Mouse (Mus musculus): ENCODE data around the gene Ifrd2.

Ifrd2 gene

DNA sequence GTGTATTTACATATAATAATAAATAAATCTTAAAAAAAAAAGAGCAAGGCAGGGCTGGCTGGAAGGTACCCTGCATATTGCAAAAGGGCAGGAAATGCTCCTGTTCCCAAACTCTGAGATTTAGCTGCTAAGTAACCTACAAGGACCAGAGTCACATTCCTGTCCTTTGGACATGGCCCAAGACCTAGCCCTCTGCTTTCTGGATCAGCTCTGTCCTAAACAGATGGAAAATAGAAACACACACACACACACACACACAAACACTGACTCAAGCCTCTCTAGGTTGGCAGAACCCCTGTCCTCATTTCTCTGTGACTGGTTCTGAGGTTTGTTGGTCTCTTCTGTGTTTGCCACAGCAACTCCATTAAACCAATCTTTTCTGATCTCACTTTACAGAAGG, 33.5 kb downstream of the Ifrd2 start:
- in situ Hi-C loops (cut with MseI, MboI), result no loop called here

GRCm38 (mm10) chr9:107624539-107624938, 37.1 kb downstream of the Ifrd2 start:
- in situ Hi-C loops (cut with MseI, MboI), result no loop called here

GRCm38 (mm10) chr9:107624951-107625350, 37.5 kb downstream of the Ifrd2 start:
- in situ Hi-C loops (cut with MseI, MboI), result no loop called here

DNA sequence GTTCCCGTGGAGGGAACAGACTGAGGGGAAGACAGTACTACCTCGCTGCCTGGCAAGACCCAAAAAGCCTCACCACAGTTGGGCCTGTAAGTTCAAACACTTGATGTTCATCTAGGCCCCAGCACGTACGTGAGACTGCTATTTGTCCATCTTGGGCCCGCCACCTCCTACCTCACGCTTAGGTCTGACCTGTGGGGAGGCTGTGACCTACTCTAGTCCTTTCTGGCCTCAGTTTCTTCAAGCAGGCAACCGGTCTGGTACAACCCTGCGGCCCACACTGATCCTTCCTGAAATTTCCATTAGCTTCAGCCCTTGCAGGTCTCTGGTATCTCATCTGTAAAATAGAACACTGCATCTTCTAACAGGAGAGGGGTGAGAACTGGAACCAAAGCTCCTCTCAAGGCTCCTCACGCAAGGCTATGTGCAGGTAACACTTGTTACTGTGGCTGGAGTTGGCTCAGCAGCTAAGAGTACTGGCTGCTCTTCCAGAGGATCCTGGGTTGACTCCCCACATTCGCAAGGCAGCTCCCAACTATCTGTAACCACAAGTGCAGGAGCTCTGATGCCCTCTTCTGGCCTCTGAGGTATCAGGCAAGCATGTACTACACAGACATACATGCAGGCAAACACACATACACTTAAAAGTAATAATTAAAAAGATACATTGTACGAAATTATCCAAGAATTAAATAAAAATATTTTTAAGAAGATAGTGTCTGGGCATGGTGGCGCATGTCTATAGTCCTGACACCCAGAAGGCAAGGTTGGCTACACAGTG, 38.1 kb downstream of the Ifrd2 start:
- in situ Hi-C loops (cut with MseI, MboI), result no loop called here

DNA sequence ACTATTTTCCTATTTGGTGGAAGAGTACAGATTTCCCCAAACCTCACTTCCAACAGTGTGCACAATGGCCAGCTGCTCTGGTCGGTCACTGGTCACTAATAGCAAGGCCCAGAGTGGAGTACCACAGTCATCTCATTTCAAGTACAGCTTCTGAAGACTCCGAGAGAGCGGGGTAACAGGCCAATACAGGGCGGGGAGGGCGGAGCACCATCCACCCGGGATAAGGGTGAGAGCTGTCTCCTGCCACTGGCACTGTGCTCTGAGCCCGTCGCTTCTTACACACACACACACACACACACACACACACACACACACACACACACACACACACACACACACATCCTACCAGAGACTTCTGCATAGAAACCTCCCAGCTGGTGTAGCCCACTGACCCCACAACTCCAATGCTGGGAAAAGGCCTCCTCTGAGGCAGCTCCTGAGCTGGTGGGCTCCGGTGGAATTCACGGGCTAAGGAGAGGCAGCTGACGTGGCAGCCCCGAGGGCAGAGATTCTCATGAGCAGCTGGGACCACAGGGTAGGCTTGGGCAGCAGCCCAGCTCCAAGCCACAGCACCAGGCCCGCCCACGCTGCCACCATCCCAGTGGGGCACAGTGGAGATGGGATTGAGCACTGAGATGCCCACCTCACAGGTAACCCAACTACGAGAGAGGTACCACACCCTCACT, 38.9 kb downstream of the Ifrd2 start:
- in situ Hi-C loops (cut with MseI, MboI), result no loop called here

- in situ Hi-C loops (cut with MseI, MboI), result no loop called here
These were observed 39.4 kb downstream of the Ifrd2 start for GRCm38 (mm10) chr9:107626844-107627277.

DNA sequence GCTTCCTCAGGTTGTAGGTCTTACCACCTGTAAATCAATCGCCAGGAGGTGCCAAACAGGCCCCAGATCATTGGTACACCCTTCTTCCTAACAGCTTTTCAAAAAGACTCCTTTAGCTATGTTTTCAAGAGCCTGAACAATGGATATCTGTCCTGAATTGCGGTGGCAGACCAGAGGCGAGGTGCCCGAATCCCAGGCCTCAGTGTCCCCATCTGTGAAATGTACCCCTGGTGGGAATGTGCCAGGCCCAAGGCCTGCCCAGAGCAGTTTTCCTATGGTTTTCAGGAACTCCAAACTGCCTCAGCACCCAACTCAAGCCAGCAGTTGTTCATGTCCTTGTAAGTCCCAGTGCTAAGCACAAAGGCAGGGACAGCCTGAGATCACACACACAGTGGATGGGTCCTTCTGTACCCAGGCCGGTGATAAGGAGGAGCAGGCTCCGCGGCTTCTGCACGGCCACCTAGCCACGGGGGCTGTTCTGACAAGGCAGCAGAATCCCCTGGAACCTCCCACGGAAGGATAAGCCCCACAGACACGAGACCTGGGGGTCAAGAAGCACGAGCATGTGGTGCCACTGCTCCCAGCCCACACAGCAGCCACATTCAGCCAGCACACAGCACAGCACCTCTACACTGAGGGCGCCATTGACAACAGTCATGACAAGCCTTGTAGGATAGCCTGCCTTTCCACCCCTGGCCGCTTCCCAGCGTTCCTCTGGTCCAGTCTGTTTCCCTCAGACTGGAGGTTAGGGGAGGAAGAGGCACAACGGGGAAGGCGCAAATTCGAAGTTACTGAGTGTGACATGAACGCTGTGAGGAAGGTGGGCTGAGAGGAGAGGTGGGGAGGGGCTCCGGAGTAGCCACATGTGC, 40.2 kb downstream of the Ifrd2 start:
- in situ Hi-C loops (cut with MseI, MboI), result no loop called here

DNA sequence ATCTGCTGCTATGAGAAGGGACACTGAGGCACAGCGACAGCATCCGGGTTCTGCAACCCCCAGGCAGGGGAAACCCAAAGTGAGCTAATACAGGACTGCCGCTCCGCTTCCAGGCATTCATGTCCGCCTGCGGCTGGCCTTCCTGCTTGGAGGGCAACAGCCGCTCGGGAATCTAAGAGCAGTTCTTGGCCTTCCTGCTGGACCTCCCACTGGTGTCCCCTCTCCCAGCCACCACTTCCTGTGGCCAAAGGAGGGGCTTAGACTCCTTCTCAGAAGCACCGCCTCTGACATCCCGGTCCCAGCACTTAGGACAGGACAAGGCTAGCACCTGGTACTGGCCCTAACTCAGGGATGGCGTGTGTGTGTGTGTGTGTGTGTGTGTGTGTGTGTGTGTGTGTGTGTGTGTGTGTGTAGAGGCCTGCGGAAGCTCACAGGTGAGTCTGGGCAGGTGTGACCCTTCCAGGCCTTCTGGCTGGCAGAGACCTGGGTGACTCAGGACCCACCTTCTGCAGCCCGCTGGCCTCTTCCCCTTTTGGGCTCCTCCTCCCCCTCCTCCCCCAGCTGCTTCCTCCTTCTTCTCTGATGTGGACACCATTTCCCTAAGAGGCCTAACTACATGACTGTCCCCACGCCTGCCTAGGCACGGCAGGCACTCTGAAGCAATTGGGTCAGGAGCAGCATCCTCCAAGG, 41.4 kb downstream of the Ifrd2 start:
- in situ Hi-C loops (cut with MseI, MboI), result no loop called here

- in situ Hi-C loops (cut with MseI, MboI), result no loop called here
These were observed 41.9 kb downstream of the Ifrd2 start for GRCm38 (mm10) chr9:107629411-107629730.

DNA sequence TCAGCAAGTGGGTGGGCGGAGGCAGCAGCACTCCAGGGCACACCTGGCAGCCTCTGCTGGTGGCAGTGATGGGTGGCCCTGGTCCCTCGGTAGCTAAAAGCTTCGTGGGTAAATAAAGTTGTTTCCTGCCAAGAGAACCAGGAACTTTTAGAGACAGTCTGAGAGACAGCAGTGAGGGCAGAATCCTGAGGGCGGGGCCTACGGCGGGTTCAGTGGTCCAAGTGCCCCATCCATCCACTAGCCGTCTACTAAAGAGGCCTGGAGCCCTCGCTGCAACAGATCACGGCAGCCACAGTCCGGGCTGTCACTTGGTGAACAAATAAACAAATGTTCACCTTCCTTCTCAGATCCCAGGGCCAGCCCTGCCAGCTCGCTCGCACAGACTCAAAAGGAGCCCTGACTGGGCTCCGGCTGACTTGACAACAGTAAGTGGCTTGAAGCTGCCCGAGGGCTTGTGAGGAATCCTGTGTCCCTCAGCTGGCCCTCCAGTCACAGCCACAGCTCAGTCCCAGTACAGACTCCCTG, 42.5 kb downstream of the Ifrd2 start:
- in situ Hi-C loops (cut with MseI, MboI), result no loop called here

DNA sequence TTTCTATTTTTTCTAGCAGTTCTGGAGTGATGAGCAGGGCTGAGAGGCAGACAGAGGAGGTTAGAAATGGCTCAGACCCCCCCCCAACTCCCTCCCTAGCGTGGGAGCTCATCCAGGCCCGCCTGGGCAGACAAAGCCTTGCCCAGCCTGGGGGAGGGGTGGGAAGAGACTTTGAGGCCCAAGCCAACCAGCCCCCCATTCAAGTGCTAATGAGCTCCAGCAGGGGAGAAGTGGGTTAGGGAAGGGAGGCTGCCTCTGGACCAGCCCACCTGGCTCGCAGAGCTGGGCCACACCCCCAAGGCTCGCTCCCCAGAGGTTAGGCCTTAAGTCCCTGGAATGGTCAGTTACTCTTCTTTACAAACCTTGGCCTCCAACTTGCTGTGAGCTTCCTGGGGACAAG, 43.1 kb downstream of the Ifrd2 start:
- in situ Hi-C loops (cut with MseI, MboI), result no loop called here

GRCm38 (mm10) chr9:107631311-107631826, 43.9 kb downstream of the Ifrd2 start:
- in situ Hi-C loops (cut with MseI, MboI), result no loop called here

- in situ Hi-C loops (cut with MseI, MboI), result no loop called here
These were observed 44.4 kb downstream of the Ifrd2 start for GRCm38 (mm10) chr9:107631861-107632260.

DNA sequence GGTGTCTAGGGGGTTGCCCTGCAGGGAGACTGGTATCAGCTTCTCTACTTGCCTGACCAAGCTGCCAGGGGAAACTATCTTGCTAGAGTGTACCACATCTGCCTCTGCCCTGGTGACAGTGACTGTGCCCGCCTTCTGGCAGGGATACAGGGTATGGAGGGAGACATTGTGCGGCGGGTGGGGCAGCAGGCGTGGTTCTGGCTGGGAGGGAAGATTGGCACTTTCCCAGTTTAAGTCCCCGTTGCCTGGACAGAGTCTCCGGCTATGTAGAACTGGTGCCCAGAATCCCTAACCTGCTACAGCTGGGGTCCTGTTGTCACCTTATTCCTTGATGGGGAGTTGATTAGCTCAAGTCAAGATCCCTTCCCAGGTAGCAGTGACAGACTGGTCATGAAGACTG, 45.0 kb downstream of the Ifrd2 start:
- in situ Hi-C loops (cut with MseI, MboI), result no loop called here

DNA sequence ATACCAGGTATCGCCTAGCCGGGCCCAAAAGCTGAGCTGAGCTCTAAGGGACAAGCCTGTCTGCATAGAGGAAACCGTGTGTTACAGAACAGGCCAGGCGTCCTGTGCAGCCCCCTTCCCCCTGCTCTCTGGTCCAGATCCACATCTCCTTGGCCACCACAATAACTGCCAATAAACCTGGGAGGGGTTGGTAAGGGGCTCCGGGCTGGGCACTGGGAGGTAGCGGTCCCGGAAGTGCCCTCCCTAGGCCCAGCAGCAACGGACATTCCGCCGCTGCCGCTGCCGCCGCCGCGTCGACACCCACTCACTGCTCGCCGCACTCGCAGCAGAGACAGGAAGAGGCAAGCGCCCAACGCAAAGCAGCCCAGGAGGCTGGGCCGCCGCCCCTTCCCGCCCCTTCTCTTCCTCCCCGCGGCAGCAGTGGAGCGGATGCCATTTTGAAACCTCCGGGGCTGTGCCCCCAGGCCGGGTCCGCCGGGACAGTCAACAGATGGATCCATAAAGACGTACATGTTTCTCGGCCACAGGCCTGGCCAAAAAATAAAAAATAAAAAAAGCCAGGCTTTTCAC, 45.7 kb downstream of the Ifrd2 start:
- in situ Hi-C loops (cut with MseI, MboI), result no loop called here

DNA sequence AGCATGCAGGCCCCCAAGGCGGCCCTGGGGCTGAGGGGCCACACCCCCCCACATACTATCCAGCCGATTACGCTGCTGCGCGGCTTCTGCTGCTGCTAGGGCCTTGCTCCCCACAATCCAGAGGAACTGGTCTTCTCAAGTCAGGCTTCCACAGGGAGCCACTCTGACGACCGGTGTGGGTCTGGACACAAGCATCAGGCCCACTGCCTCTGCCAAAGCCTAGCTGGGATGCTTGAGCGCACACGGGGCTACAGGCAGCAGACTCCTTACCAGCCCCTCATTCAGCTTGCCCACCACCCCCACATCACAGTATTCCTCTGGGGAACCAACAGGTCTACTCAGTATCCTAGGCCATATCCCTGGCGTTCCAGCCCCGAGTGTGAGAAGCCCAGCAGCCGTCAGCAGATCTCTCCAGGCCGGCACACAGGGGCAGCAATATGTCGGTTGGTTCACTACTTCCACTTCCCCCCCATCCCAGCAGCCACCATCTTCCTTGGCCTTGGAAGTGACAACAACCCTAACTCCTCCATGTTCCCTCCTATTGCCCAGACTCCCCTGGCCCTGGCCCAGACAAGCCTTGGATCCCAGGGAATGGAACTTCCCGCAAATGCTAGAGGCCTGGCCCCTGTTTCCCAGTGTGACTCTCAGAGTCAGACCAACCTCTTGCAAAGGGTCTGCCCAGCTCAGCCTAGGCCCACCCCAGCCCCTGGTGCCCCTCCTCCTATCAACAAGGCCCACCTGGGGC, 46.4 kb downstream of the Ifrd2 start:
- in situ Hi-C loops (cut with MseI, MboI), result no loop called here

DNA sequence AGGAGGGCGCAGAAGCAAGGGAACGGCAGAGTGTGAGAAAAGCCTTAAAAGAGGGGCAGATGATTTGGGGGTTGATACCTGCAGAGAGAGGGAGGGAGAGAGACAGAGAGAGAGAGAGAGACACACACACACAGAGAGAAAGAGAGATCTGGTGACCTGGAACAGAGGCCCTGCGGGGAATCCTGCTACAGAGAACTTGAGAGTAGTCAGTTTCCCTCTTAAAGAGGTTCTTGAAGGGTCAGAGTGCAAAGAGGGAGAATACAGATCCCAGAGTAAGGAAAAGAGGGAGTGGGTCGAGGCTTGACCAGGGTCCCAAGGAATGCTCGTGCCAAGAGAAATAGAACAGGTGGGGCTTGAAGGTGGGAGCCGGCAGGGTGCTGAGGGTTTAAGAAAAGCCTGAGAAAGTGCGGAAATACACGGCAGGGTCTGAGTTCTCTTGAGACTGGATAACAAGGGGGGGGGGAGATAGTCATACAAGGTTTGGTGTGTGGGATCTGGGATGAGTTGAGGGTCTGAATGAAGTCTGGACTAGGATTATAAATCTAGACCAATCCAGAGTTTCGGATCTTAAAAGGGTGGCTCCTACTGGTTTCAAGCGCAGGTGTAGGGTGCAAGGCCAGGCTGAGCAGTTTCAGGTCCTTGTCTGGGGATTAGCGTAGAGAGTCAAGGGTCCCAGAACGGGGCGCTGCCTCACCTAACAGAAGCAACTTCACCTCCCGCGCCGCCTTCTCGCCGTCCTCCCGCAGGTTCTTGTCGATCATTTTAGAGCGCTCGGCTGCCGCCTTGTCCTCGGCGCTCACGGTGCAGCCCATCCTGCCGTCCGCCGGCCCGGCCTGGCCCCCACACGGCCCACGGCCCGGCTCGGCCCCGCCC, 47.2 kb downstream of the Ifrd2 start:
- in situ Hi-C loops (cut with MseI, MboI), result no loop called here

GRCm38 (mm10) chr9:107635279-107636028, 48.0 kb downstream of the Ifrd2 start, which contains the start of gene Gnai2:
Gene Gnai2 (minus strand): TSS chr9:107635367.
- in situ Hi-C loops (cut with MseI, MboI), result no loop called here

Measured in mouse trophoblast stem cell (cell line).